ENCODE assay signal across 16 mouse cellular contexts in genomic region chr1:41165878-41166786, GRCm38 (mm10).
DNase-seq lines count a peak whose midpoint lies in the region; ATAC-seq lines count a peak whose summit lies in the region.
"Had no signal": no experiment of that assay in that cellular context is flagged by ENCODE, and none has a peak within 500 bp of the region (broad histone marks: within the 10 kb centered on the region; RNA-seq: fewer than 3 reads in every experiment).

No protein-coding gene starts in this region.

- WGBS in heart, embryonic 13.5 days, result 36% methylated on average over 12 of the region's 12 CpGs
- WGBS in forebrain, embryonic 15.5 days, result 4% methylated on average over 12 of the region's 12 CpGs
- 7% methylated on average over 12 of the region's 12 CpGs for WGBS in midbrain, embryonic 11.5 days

- no peak overlapping the region for H3K4me3 ChIP-seq in heart, embryonic 13.5 days
- no peak overlapping the region for H3K4me3 ChIP-seq in forebrain, embryonic 15.5 days
- H3K4me3 ChIP-seq in midbrain, embryonic 11.5 days (ENCODE audit: low read depth, low read length), result no peak overlapping the region
- H3K4me3 ChIP-seq: gastrocnemius, adult 2 months; heart, embryonic 10.5 days; limb, embryonic 15.5 days; stomach, embryonic 15.5 days had no signal

- H3K27ac ChIP-seq in heart, embryonic 13.5 days (replicated peaks), result no peak overlapping the region
- peak overlapping the region; percentile 86 for H3K27ac ChIP-seq in forebrain, embryonic 15.5 days (replicated peaks)
- peak overlapping the region; percentile 92 for H3K27ac ChIP-seq in midbrain, embryonic 11.5 days (ENCODE audit: low read depth, low read length)
- H3K27ac ChIP-seq: gastrocnemius, adult 2 months; heart, embryonic 10.5 days; limb, embryonic 15.5 days; stomach, embryonic 15.5 days had no signal

- peak overlapping the region; percentile 14 for H3K4me2 ChIP-seq in heart, embryonic 13.5 days
- H3K4me2 ChIP-seq in forebrain, embryonic 15.5 days (replicated peaks), result peak overlapping the region; percentile 24; the same call in 1 of the 2 replicates
- H3K4me2 ChIP-seq in midbrain, embryonic 11.5 days, result peak overlapping the region; percentile 6; the same call in 1 of the 2 replicates
- H3K4me2 ChIP-seq: limb, embryonic 15.5 days; lung, embryonic 14.5 days; stomach, embryonic 15.5 days had no signal

- DNase-seq in heart, postnatal 25 days (ENCODE audit: low spot score), result no peak
- DNase-seq in midbrain, embryonic 11.5 days (ENCODE audit: low spot score, missing footprints), result peak; percentile 96
- DNase-seq in adipocyte (ENCODE audit: low spot score), result no peak
- no peak for DNase-seq in cerebellum, adult 9-11 months
- DNase-seq in adrenal gland, postnatal 25 days, result no peak
- no peak for DNase-seq in kidney, postnatal 4 days
- DNase-seq: adrenal gland, postnatal 10 days; cerebellum, postnatal 25 days; gastrocnemius, adult 2 months; lung, embryonic 14.5 days; thymus, postnatal 25 days had no signal

- no peaks in the 10 kb centered on the region for H3K4me1 ChIP-seq in heart, embryonic 13.5 days
- H3K4me1 ChIP-seq in forebrain, embryonic 15.5 days, result peaks cover 15% of the 10 kb centered on the region
- peaks cover 17% of the 10 kb centered on the region for H3K4me1 ChIP-seq in midbrain, embryonic 11.5 days (ENCODE audit: control insufficient read depth, insufficient read depth, low read length)
- H3K4me1 ChIP-seq: heart, embryonic 10.5 days; limb, embryonic 15.5 days; stomach, embryonic 15.5 days had no signal

- no peak for ATAC-seq in heart, embryonic 13.5 days (ENCODE audit: extremely low read depth, insufficient number of reproducible peaks, low FRiP score, low TSS enrichment)
- ATAC-seq in forebrain, embryonic 15.5 days (replicated peaks), result peak; percentile 91
- ATAC-seq in midbrain, embryonic 11.5 days (ENCODE audit: low FRiP score), result peak; percentile 95

- H3K9me3 ChIP-seq in heart, embryonic 13.5 days, result no peaks in the 10 kb centered on the region
- H3K9me3 ChIP-seq in forebrain, embryonic 15.5 days, result no peaks in the 10 kb centered on the region
- no peaks in the 10 kb centered on the region; the same call in 1 of the 2 replicates for H3K9me3 ChIP-seq in midbrain, embryonic 11.5 days (ENCODE audit: control insufficient read depth, low read length)
- H3K9me3 ChIP-seq: heart, embryonic 10.5 days; limb, embryonic 15.5 days; stomach, embryonic 15.5 days had no signal

- no peak overlapping the region for H3K9ac ChIP-seq in heart, embryonic 13.5 days
- H3K9ac ChIP-seq in forebrain, embryonic 15.5 days (replicated peaks), result no peak overlapping the region
- H3K9ac ChIP-seq in midbrain, embryonic 11.5 days (ENCODE audit: low read length), result peak overlapping the region; percentile 31; the same call in 1 of the 2 replicates
- H3K9ac ChIP-seq: limb, embryonic 15.5 days; lung, embryonic 14.5 days; stomach, embryonic 15.5 days had no signal

- intact Hi-C loops in heart, postnatal 25 days (cut with DNase I), result no loop called here

- no peaks in the 10 kb centered on the region for H3K36me3 ChIP-seq in heart, embryonic 13.5 days
- no peaks in the 10 kb centered on the region for H3K36me3 ChIP-seq in forebrain, embryonic 15.5 days
- H3K36me3 ChIP-seq in midbrain, embryonic 11.5 days (ENCODE audit: control insufficient read depth, insufficient read depth, low read length), result no peaks in the 10 kb centered on the region
- H3K36me3 ChIP-seq: heart, embryonic 10.5 days; limb, embryonic 15.5 days; stomach, embryonic 15.5 days had no signal

- no peaks in the 10 kb centered on the region for H3K27me3 ChIP-seq in heart, embryonic 13.5 days (replicated peaks)
- H3K27me3 ChIP-seq in forebrain, embryonic 15.5 days, result no peaks in the 10 kb centered on the region
- H3K27me3 ChIP-seq in midbrain, embryonic 11.5 days (ENCODE audit: control insufficient read depth, insufficient read depth, low read length), result no peaks in the 10 kb centered on the region
- H3K27me3 ChIP-seq: limb, embryonic 15.5 days; stomach, embryonic 15.5 days had no signal
